In the genomic region with DNA sequence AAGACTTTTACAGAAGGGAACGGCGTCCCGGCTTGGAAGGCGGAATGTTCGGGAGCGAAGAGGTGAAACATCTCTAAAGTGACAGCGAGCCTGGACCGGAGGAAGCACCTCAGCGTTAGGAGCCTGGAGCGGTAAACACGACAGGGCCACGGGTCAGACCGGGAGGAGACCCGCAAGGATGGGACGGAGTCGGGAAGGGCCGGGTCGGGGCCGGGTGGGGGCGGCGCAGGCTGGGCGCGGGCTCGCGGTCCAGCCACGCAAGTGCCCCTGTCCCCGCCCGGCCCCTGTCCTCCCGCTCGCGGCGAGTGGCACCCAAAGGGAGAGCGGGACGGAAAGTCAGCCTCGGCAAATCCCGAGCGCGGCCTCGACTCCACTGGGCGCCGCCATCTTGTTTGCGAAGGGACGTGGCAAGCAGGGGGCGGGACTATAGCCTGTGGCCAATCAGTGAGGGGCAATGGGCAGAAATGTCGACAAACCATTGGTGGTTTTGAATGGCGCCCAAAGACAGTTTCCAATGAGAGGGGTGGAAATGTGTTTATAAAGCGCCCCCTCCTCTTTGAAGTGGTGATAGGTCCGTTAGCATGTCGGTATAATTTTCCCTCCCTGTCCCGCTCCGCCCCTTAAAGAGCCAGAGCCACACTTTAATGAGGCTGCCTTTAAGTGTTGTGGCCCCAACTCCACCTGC, we compare ENCODE assay signal across 7 mouse cellular contexts. TPM values are rescaled to one million over a fixed set of nuclear protein-coding genes. Genes with fewer than 3 reads are reported as not detected.
DNase-seq lines count a peak whose midpoint lies in the region; ATAC-seq lines count a peak whose summit lies in the region.

Gm49380 (minus strand) TSS at position 396 of the 685 bp plus-strand sequence.
Rnf26 (minus strand) TSS at position 413 of the 685 bp plus-strand sequence.

- intact Hi-C loops in left cerebral cortex, postnatal 36 days (cut with DNase I), result no loop called here

- H3K36me3 ChIP-seq in intestine, embryonic 16.5 days (ENCODE audit: control insufficient read depth, insufficient read depth, low read length), result no peaks in the 10 kb centered on the region
- no peaks in the 10 kb centered on the region for H3K36me3 ChIP-seq in midbrain, embryonic 11.5 days (ENCODE audit: control insufficient read depth, insufficient read depth, low read length)

- H3K9me3 ChIP-seq in intestine, embryonic 16.5 days (ENCODE audit: control insufficient read depth, low read length), result no peaks in the 10 kb centered on the region
- H3K9me3 ChIP-seq in midbrain, embryonic 11.5 days (ENCODE audit: control insufficient read depth, low read length), result no peaks in the 10 kb centered on the region

- H3K4me3 ChIP-seq in intestine, embryonic 16.5 days (ENCODE audit: low read length), result peak within 1 kb of the TSS; percentile 80
- peak within 1 kb of the TSS; percentile 77 for H3K4me3 ChIP-seq in midbrain, embryonic 11.5 days (ENCODE audit: low read depth, low read length)

- peak within 1 kb of the TSS; percentile 74 for H3K27ac ChIP-seq in intestine, embryonic 16.5 days (ENCODE audit: low read length)
- H3K27ac ChIP-seq in midbrain, embryonic 11.5 days (ENCODE audit: low read depth, low read length), result no peak within 1 kb of the TSS; the same call in 1 of the 2 replicates

- H3K9ac ChIP-seq in intestine, embryonic 16.5 days (ENCODE audit: low read depth, low read length), result peak within 1 kb of the TSS; percentile 84
- peak within 1 kb of the TSS; percentile 87 for H3K9ac ChIP-seq in midbrain, embryonic 11.5 days (ENCODE audit: low read length)

- H3K4me1 ChIP-seq in intestine, embryonic 16.5 days (ENCODE audit: control insufficient read depth, insufficient read depth, low read length), result peaks cover 22% of the 10 kb centered on the region
- peaks cover 22% of the 10 kb centered on the region for H3K4me1 ChIP-seq in midbrain, embryonic 11.5 days (ENCODE audit: control insufficient read depth, insufficient read depth, low read length)

- WGBS in intestine, embryonic 16.5 days, result under 1% methylated on average over 49 of the region's 51 CpGs
- WGBS in midbrain, embryonic 11.5 days, result 2% methylated on average over 47 of the region's 51 CpGs

- DNase-seq in adrenal gland, adult 8-10 months, result peak; percentile 96
- DNase-seq in embryo, embryonic 9.5 days (ENCODE audit: extremely low spot score), result peak; percentile 95
- peak; percentile 89 to 96 for DNase-seq in gastrocnemius, postnatal 4 days (ENCODE audit: low spot score in 2 of 2)
- DNase-seq in left cerebral cortex, postnatal 36 days (ENCODE audit: low spot score in 2 of 2), result peak; percentile 90 to 93
- DNase-seq in midbrain, embryonic 11.5 days (ENCODE audit: low spot score, missing footprints), result peak; percentile 97
- DNase-seq in skeletal muscle tissue, adult 2 months (ENCODE audit: low read depth, low spot score), result peak; percentile 98

- no peaks in the 10 kb centered on the region for H3K27me3 ChIP-seq in intestine, embryonic 16.5 days (replicated peaks; ENCODE audit: control insufficient read depth, insufficient read depth, low read length)
- H3K27me3 ChIP-seq in midbrain, embryonic 11.5 days (ENCODE audit: control insufficient read depth, insufficient read depth, low read length), result no peaks in the 10 kb centered on the region

- ATAC-seq in intestine, embryonic 16.5 days, result peak; percentile 97
- ATAC-seq in midbrain, embryonic 11.5 days (ENCODE audit: low FRiP score), result peak; percentile 95

- H3K4me2 ChIP-seq in intestine, embryonic 16.5 days (ENCODE audit: low read depth, low read length), result peak within 1 kb of the TSS; percentile 50
- peak within 1 kb of the TSS; percentile 47 for H3K4me2 ChIP-seq in midbrain, embryonic 11.5 days

RNA-seq across cellular contexts. Expression of gene Gm49380, which starts in this region (rescaled TPM):
- total RNA-seq in adrenal gland, adult 8-10 months (2022), result 1 to 10 TPM in 1 of 4 experiments, under 1 TPM in 3; 0.20 to 1.1 (median 0.93) TPM
- total RNA-seq in gastrocnemius, postnatal 4 days (2021), result under 1 TPM in 1 of 2 experiments, not detected in 1; 0.10 TPM
- 0.05 and 0.12 TPM in 2 replicates for polyA plus RNA-seq in intestine, embryonic 16.5 days (2015; fragmentation: Nextera tagmentation; extraction: Ambion mirVana)
- total RNA-seq in left cerebral cortex, postnatal 36 days (2021), result 1 to 10 TPM in 1 of 2 experiments, not detected in 1; 1.0 TPM
- polyA plus RNA-seq in midbrain, embryonic 11.5 days (2014; fragmentation: Nextera tagmentation; extraction: Ambion mirVana), result 0.23 and 0.36 TPM in 2 replicates

RNA-seq across cellular contexts. Expression of gene Rnf26, which starts in this region (rescaled TPM):
- total RNA-seq in adrenal gland, adult 8-10 months (2022), result 10 to 100 TPM; 29.8 to 36.7 (median 31.5) TPM
- 10 to 100 TPM; 22.0 to 22.9 TPM for total RNA-seq in gastrocnemius, postnatal 4 days (2021)
- 45.4 and 48.1 TPM in 2 replicates for polyA plus RNA-seq in intestine, embryonic 16.5 days (2015; fragmentation: Nextera tagmentation; extraction: Ambion mirVana)
- 10 to 100 TPM; 29.2 to 35.7 TPM for total RNA-seq in left cerebral cortex, postnatal 36 days (2021)
- polyA plus RNA-seq in midbrain, embryonic 11.5 days (2014; fragmentation: Nextera tagmentation; extraction: Ambion mirVana), result 49.5 and 56.4 TPM in 2 replicates
